Mouse (Mus musculus) frontal cortex, postnatal 14 days (tissue): ENCODE measurements at regions not wholly inside any gene's neighbourhood (a gene's known extent, or its start where the extent isn't known, plus 50 kb on each side); places are given as distances from the start of the nearest gene placed in this dataset.
"Not testable (repeated sequence)": the region's sequence is repeated elsewhere in the genome, so short reads cannot be mapped to it uniquely, and the experiment has no call there.

Experiments used
- DNase-seq, 2 experiments: peaks; one replicate each; pipeline ENCODE4 v3.0.0; 2022; ENCODE audit warnings: low spot score in 2 of 2

DNA sequence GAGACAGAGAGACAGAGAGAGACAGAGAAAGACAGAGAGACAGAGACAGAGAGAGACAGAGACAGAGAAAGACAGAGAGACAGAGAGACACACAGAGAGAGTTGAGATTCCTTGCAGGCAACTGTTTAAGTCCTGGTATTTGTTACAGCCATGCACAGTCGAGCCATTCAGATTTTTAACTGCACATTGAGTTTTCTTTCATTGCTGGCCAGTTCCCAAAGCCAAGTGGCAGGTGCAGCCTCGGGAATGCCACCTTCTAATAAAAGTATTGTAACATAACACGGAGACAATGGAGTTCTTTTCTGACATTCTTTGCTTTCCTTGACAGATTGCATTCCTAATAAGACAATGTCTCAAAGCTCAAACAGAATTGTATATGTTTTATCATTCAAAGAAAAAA, 306.3 kb upstream of the Flrt2 start:
- DNase-seq: no peak

DNA sequence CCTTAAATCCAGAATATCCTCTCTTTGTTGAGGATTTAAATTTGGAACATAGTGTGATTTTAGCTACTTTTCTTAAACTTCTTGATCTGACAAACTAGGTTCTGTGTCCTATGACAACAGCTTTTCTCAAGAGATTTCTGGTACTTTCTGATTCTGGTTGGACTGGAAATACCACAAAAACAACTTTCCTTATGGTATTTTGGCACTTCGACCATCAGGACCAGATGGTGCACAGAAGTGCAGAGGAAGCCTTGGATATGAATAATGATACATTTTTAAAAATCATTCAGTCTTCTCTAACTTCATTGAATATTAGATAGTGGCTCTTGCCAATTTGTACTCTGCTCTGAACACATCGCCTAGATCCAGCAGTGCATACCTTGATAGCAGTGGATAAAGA, 303.8 kb upstream of the Flrt2 start:
- peak; percentile 9 to 25 for DNase-seq

DNA sequence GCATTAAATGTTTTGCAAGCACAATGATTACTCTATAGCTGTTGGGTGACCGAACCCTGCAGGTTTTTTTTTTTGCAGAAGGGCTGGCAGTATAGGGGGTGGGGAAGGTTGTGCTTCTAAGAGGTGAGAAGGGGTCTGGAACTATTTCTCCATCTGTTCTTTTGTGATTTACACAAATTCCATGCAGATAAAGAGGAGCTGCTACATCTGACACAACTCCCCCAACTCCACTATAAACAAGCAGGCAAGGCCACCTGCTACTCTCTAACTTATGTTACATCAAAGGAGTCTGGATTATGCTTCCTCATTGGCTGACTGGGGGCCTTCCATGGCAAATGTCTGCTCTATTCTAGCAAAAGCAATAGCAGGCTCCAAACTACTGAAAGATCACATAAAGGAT, 299.2 kb upstream of the Flrt2 start:
- no peak for DNase-seq

DNA sequence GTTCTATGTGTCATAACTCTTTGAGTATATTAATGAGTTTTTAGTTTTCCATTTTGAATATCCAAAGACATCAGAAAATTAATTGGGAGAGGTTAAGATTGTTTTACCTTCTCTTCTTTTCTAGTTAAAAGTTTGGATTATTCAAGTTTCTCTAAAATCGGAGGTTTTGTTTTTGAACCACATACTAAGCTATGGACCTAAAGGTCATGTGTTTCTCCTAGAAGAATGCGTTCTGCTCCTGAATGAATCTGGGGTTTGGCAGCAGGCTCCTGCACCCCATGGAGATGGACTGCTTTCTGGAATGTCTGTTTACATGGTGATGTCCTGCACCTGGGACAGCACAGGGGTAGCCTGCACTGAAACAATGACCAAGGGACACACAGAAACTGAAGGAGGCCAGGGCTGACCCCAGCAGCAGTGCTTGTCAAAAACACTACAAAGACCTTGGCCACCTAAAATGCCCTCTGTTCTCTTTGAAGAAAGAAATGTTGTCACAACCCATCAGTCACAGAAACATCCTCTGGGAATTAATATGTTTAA, 297.0 kb upstream of the Flrt2 start:
- peak in 1 of 2 experiments; percentile 6 for DNase-seq

DNA sequence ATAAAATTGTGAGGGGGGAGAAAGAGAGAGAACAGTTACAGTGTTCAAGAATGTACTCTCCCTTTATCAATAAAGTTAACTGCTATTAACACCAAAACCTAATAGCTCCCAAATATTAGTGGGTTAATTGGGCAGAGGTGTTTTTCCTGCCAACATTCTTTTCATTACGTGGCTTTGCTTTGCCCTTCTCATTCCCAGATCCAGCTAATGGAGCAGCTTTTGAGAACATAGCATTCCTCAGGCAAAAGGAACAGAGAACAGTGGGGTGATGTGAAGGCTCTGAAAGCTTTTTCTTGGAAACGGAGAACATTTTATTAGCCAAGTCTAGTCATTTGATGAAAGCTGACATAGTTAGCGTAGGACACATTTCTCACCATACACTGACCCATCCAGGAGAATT, 271.2 kb upstream of the Flrt2 start:
- DNase-seq: no peak

DNA sequence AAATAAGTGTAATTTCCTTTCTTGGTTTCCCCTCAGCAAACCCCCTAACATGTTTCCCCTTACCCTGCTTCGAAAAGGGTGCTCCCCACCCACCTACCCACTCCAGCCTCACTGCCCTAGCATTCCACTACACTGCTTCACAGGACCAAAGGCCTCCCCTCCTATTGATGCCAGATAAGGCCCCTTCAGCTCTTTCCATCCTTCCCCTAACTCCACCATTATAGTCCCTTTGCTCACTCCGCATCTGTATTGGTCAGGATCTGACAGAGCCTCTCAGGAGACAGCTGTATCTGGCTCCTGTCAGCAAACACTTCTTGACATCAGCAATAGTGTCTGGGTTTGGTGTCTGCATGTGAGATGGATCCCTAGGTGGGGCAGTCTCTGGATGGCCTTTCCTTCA, 267.3 kb upstream of the Flrt2 start:
- no peak for DNase-seq

DNA sequence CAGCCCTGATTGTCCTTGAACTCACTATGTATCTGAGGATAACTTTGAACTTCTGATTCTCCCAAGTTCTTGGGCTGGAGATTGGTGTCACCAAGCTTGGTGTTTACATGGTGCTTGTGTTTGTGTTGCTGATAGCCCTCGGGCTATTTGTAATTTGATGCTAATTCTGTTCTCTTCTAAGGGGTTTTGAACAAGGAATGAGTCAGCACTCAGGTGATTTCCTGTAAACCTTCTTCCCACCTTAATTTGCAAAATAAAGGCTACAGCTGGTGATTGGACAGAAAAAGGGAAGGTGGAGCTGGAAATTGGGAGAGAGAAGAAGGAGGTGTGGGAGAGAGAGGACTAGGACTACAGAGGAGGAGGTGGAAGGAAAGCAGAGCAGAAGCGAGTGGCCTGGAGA, 254.8 kb upstream of the Flrt2 start:
- DNase-seq: no peak

DNA sequence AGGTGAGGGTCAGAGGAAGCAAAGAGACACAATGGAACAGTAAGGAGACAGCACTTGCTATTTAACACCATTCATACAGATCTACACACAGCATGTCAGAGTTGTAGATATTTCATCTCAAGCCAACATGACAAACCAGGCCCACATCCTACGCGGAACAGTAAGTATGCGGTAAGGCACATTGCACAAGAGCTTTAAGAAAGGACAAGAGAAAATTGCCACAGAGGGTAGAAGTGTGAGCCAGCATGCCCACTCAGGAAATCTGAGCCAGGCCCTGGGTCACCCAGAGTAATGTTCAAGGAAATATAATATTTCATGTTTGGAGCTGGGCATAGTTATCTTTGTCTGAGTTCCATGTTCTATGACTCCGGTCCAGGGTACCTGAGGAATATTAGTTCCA, 234.5 kb upstream of the Flrt2 start:
- DNase-seq: no peak

DNA sequence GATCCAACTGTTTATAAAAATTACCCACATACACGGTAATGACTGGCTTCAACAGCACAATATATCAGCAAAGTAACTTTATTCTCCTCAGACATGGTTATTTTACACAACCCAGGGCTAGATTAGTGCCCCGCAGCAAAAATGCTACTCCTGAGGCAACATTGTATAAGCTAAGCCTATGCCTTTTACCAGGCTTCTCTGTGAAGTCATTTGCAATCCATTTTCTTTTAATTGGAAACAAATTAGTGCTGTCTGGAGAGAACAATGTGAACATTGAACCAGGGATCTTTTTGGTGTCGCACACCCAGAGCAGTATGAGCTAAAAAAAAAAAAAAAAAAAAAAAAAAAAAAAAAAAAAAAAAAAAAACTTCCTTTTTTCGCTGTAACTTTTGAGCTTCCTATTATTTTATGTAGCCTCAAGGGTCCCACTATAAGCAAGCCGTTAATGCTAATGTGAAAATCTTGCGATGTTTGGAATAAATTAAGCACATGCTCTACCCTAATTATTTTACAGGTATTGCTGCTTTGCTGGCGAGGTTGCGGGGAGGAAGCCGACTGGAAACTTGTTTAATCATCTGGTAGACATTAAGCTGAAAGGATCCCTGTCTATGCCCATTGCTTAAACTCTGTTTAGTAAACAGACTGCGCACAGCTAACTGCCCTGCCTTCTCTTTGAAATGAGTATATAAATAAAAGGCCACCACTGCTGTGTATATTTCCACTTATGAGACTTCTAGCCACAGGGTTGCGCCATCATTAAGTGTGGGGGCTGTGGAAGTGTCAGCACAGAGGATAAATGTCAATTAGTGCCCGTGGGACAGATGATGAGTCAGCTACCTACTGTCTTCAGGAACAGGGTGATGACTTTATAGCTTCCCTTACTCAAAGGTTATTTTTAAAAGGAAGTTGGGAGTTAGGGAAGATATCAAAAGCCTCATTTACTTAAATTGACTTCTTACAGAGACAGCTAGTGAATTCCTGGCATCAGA, 225.2 kb upstream of the Flrt2 start:
- no peak for DNase-seq

DNA sequence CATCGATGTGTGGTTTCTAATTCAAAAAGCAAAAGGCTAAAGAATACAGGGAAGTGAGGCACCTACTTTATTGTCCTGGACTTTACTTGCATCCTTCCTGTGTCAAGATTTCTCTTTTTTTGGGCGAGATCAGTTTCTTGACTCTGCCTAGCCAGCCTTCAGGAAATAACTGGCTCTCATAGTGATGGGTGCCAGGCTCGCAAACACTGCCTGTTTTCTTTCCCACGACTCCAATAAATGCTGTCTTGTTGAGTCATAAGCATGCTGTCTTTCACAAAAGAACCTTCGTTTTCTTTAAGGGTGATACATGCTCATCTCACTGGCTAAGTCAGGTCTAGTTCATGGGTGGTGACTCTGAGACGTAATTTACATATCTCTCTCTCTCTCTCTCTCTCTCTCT, 222.1 kb upstream of the Flrt2 start:
- DNase-seq: no peak

DNA sequence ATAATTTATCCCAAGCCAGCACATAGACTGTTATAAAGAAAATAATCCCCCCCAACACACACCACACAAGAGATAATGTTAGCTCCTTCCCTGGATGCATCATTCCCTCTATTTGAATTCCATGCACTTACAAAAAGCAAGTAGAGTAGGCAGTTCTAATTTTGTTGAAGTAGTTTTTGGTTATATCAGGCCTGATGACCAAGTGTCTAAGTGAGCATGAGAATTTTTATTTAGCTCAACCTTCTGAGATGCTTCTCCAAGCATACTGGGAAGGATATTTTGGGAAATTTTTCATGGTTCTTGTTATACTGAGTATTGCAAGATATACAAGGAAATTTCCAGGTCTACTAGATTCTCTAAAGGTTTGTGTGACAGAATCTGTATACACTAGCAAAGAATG, 205.5 kb upstream of the Flrt2 start:
- no peak for DNase-seq

DNA sequence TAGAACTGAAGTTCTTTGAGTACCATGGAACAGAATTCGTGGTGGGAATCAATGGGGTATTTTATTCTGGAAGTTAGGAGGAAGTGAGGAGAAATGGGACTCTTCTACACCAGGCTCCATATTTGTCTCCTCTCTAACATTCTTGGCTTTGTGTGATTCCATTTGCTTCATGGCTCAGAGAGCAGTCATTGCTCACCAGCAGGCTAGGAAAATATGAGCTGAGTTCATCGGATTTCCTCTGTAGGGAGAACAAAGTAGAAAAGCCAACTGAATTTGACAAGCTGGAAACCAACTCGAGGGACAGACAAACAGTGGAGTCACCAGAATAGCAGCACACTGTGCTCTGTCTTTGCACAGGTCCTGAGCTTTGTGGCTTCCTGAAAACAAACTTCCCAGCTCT, 203.7 kb upstream of the Flrt2 start:
- DNase-seq: no peak

DNA sequence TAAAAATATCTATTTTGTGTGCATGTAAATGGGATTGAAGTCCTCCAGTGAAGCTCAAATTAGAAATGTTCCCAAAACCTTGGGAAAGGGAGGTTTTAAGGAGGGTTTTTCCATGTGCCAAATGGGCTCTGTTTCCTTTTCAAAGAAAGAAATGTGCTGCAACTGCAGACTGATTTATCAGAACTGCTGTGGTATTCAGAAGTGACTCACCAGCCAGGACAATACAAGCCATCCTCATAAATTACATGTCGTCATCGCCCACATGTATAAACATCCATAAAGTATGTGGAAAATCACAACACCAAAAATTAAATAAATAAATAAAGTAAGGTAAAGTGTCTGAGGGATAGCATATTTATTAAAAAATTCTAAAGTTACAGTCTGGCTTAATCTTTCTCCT, 202.7 kb upstream of the Flrt2 start:
- no peak for DNase-seq

DNA sequence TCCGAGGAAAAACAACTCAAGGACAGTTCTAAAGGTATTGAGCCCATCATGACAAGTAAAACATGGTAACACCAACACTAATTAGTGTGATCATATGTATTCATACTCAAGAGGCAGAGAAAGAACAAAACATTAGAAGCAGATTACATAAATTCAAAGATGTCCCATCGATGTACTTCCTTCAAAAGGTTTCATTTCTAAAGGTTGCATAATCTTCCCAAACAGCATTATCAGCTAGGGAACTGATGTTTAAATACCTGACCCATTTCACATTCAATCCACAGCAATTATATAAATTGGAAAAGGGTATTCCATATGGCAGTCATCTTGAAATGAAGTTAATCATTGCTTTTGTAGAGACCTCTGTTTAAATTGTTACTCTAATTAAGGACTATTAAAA, 202.2 kb upstream of the Flrt2 start:
- DNase-seq: no peak

DNA sequence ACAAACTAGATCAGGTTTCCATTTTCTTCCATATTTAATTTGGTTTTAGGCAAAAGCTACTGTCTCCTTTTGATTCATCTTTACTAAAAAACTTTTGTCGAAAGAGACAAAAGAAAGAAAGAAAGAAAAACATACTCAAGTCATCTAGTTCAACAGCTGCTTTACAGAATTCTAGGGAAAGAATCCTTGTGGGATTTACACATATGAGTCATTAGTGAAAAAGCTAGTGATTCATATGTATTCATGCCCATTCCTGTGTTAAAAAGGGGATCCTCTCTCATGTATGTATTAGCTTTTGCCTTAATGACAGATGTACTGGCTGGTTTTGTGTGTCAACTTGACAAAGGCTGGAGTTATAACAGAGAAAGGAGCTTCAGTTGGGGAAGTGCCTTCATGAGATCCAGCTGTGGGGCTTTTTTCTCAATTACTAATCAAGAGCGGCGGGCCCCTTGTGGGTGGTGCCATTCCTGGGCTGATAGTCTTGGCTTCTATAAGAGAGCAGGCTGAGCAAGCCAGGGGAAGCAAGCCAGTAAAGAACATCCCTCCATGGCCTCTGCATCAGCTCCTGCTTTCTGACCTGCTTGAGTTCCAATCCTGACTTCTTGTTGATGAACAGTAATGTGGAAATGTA, 200.1 kb upstream of the Flrt2 start:
- DNase-seq: not testable (repeated sequence)

DNA sequence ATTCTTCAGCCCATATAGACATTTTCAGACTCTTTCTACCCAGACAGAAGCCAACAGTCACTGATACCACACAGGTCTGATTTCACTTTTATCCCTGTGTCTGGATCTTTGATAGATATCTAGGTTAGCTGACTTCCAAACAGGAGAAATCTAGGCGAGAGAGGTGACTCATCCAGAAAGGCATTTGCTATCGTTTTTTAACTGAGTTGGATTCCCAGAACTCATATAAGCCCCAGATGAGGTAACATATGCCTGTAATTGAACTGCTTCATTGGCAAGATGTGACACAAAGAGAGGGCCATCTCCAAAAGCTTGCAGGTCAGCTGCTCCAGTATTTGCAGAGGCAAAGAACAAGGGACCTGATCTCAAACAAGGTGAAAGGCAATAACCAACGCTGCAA, 190.6 kb upstream of the Flrt2 start:
- DNase-seq: no peak

DNA sequence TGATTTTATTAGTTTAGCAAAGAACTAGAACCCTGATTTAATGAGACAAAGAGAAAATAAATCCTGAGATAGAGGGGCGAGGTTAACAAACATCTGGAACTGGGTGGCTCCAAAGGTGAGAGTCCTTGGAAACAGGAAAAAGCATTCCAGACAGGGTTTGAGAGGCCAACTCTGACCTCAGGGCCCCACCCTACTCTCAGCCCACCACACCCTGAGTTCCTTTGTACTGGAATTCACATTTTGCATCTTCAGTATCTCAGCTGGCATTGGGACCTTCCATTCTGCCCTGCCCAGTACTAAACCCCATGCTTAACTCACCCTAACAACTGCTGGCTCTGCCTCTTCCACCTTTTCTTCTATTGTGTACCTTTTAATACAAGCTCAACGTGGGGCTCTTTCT, 172.0 kb upstream of the Flrt2 start:
- DNase-seq: no peak

DNA sequence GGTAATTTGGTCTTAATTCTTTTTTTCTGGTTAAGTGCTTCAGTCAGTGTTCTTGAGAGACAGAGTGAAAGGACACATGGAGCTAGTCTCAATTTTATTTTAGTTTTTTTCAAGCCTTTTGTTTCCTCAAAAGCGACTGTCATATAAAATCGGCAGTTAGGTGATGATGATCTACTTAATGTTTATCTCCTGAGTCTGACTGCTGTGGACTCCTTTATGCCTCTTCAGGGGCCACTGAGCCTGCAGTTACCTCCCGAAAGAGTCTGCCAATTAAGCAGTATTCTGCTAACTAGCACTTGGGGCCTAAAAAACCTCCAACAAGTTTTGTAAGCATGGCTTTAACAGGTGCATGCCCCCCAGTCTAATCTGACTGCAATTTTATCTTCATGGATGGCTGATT, 170.0 kb upstream of the Flrt2 start:
- no peak for DNase-seq

DNA sequence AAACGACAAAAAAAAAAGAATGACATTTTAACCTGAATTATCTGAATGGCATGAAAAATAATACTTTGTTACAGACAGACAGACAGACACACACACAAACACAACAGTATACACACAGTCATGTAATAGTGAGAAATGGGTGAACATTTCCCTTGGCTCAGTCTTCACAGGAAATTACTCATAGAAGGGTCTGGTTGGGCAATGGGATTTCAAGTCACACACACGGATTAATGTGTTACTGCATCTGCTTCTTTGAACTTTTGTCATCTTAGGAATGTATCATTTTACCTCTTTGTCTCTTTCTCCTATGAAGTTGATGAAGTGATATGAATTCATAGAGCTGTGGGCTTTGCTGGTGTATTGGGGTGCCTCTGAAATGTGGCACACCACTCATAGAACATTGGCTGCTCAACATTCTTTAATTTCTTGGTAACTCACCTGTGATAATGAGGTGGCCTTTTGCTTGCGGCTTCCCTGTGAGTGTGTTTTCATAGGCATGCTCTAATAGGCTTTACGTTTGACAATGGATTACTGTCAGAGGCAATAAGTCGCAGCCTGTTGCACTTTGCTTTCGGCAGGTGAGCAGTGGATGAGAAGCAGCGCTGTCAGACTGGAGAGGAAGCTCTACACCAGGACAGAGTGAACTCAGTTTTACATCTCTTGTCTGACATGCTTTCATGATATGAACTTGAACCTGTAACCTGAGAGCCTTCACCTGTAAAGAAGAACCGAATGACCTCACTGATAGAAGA, 158.0 kb upstream of the Flrt2 start:
- DNase-seq: no peak

DNA sequence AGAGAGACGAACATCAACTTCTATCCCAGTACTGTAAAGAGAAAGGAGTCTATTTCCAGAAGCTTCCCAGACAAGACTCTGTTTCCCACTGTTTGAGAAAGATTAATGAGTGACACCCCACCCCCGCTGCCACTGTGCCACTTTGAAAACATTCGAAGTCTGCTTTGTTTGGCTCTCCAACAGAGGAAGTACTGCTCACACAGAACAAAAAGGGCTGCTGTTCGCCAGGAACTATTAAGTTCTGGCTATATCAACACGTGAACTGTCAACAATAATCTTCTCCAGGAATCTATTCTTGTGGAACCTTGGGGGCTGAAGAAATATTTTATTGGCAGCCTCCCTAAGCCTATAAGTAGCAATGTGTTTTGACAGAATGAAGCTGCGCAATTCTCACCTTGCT, 144.7 kb upstream of the Flrt2 start:
- no peak for DNase-seq

DNA sequence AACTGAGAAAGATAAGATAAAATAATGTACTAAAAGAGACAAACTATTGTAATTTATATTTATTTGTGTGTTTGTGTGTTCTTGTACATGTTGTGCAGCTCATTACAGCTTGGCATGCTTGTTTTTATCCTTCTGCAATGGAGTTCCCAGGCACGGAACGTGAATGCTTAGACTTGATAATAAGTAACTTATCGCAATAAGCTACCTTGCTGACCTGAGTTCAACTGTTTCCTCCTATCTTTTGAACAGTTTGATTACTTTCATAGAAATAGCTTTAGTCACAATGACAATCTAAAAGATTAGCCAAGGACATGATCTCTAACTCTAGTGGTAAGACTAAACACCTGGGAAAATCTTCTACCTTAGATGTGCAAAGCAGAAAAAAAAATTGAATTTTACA, 138.9 kb upstream of the Flrt2 start:
- no peak for DNase-seq

DNA sequence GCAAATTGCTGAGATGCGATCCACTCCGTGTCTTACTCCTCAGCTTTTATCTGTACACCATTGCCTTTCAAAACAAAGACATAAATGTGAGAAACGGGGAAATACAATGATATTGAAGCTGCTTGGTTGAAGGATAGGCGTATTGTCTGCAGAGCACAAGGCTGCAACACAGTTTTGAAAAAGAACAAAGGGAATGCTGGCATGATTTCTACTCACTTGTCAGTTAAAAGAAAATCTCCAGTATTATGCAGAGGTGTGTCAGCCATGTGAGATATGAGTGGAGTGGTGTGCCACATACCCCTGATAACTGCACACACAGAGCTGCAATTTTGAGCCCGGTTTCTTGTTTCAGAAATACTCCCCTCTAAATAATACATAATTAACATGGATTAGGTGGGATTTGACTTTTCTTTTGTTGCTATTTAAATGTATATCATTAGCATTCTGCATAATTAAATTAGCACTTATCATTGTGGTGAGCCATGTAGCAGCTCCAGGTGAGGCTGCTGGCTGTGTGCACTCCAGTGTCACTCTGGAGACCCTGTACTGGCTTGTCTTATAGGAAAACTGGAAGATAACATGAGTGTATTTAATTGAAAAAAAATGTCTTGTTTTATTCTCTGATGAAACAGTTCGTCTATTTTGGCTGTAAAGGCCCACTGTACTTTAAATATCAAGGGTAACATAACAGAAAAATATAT, 133.2 kb upstream of the Flrt2 start:
- DNase-seq: no peak
